Comparison of ENCODE assay signal across 24 mouse cellular contexts in genomic region chr10:119833334-119833733, GRCm38 (mm10).
DNase-seq lines count a peak whose midpoint lies in the region; ATAC-seq and TF ChIP-seq lines count a peak whose summit lies in the region.
"Had no signal": no experiment of that assay in that cellular context is flagged by ENCODE, and none has a peak within 500 bp of the region (broad histone marks: within the 10 kb centered on the region; RNA-seq: fewer than 3 reads in every experiment).

No protein-coding gene starts in this region.

- no peak overlapping the region; the same call in 1 of the 2 replicates for H3K27ac ChIP-seq in kidney, adult 2 months (ENCODE audit: insufficient read depth, low read depth, low read length)
- no peak overlapping the region for H3K27ac ChIP-seq in kidney, embryonic 14.5 days (ENCODE audit: low read depth, low read length)
- H3K27ac ChIP-seq: embryonic facial prominence, embryonic 10.5 days; embryonic facial prominence, embryonic 12.5 days; forebrain, embryonic 13.5 days had no signal

- no peaks in the 10 kb centered on the region; the same call in 1 of the 2 replicates for H3K4me1 ChIP-seq in kidney, adult 2 months (ENCODE audit: control insufficient read depth, insufficient read depth, low read length)
- no peaks in the 10 kb centered on the region for H3K4me1 ChIP-seq in kidney, embryonic 14.5 days (ENCODE audit: control insufficient read depth, insufficient read depth, low read length)
- H3K4me1 ChIP-seq: embryonic facial prominence, embryonic 10.5 days; embryonic facial prominence, embryonic 12.5 days had no signal

- H3K9ac ChIP-seq in kidney, embryonic 14.5 days (ENCODE audit: low read depth, low read length) = no peak overlapping the region
- H3K9ac ChIP-seq: embryonic facial prominence, embryonic 12.5 days; forebrain, embryonic 13.5 days had no signal

- 42% methylated on average over 5 of the region's 5 CpGs for WGBS in kidney, adult 2 months
- WGBS in kidney, embryonic 14.5 days = 52% methylated on average over 5 of the region's 5 CpGs

- H3K9me3 ChIP-seq in kidney, embryonic 14.5 days (ENCODE audit: control insufficient read depth, low read length) = peaks cover 6% of the 10 kb centered on the region; the same call in 1 of the 2 replicates

- TF ChIP-seq POLR2A in kidney, adult 2 months (IDR thresholded peaks at IDR 0.05; ENCODE audit: low read depth, low read length) = no peak

- H3K27me3 ChIP-seq in kidney, adult 2 months (replicated peaks; ENCODE audit: control insufficient read depth, insufficient read depth, low read length) = no peaks in the 10 kb centered on the region
- no peaks in the 10 kb centered on the region for H3K27me3 ChIP-seq in kidney, embryonic 14.5 days (ENCODE audit: control insufficient read depth, insufficient read depth, low read length)
- H3K27me3 ChIP-seq: CH12.LX; embryonic facial prominence, embryonic 12.5 days; forebrain, embryonic 13.5 days; Patski had no signal

- DNase-seq in kidney, adult 11 months = peak; percentile 42
- no peak for DNase-seq in kidney, postnatal 4 days
- DNase-seq in kidney, adult 2 months = peak; percentile 65
- DNase-seq in kidney, adult 9 months = peak; percentile 45
- no peak for DNase-seq in kidney, postnatal 14 days
- DNase-seq in kidney, postnatal 36 days = peak; percentile 33 to 41
- DNase-seq: adrenal gland, adult 8-10 months; adrenal gland, postnatal 14 days; adrenal gland, postnatal 36 days; B cell, adult 2 months; cerebellum, adult 11-12 months; cerebellum, adult 2 months; cerebellum, adult 9-10 months; cerebellum, postnatal 10 days; cerebellum, postnatal 25 days had no signal

- no peak for TF ChIP-seq CTCF in kidney, adult 2 months (conservative IDR thresholded peaks at IDR 0.05; ENCODE audit: insufficient read depth, insufficient read length, low read depth, low read length)

- H3K4me2 ChIP-seq in kidney, embryonic 14.5 days (replicated peaks; ENCODE audit: low read depth, low read length) = no peak overlapping the region
- H3K4me2 ChIP-seq: embryonic facial prominence, embryonic 12.5 days; forebrain, embryonic 13.5 days had no signal

- H3K36me3 ChIP-seq in kidney, adult 2 months (ENCODE audit: control insufficient read depth, insufficient read depth, low read length) = no peaks in the 10 kb centered on the region
- no peaks in the 10 kb centered on the region for H3K36me3 ChIP-seq in kidney, embryonic 14.5 days (ENCODE audit: control insufficient read depth, insufficient read depth, low read length)
- H3K36me3 ChIP-seq: embryonic facial prominence, embryonic 10.5 days; embryonic facial prominence, embryonic 12.5 days; G1E had no signal

- H3K4me3 ChIP-seq in kidney, adult 2 months (ENCODE audit: insufficient read depth, low read depth, low read length) = no peak overlapping the region
- no peak overlapping the region for H3K4me3 ChIP-seq in kidney, embryonic 14.5 days (ENCODE audit: low read length)
- H3K4me3 ChIP-seq: embryonic facial prominence, embryonic 10.5 days; embryonic facial prominence, embryonic 12.5 days; forebrain, embryonic 13.5 days had no signal

- ATAC-seq in kidney, embryonic 14.5 days (ENCODE audit: low FRiP score, low TSS enrichment) = no peak
- ATAC-seq: activated CD4-positive, CD25-positive, alpha-beta regulatory T cell, adult 4 months; CD4-positive, CD25-positive, alpha-beta regulatory T cell, adult 4 months; forebrain, embryonic 13.5 days; Patski had no signal

Comparison
In these comparisons a context has a peak if more than half of its experiments do, and no peak if none do; other contexts are left out.
1. DNase-seq: peak in kidney, adult 11 months (single experiment), kidney, adult 2 months (single experiment), kidney, adult 9 months (single experiment) and kidney, postnatal 36 days (2 of 2); none in kidney, postnatal 4 days (0 of 2) and kidney, postnatal 14 days (single experiment).